ENCODE assay signal across 13 mouse cellular contexts in genomic region chr15:89465052-89465451, GRCm38 (mm10). TPM values are rescaled to one million over a fixed set of nuclear protein-coding genes. Genes with fewer than 3 reads are reported as not detected.
DNase-seq lines count a peak whose midpoint lies in the region; ATAC-seq lines count a peak whose summit lies in the region.
"Had no signal": no experiment of that assay in that cellular context is flagged by ENCODE, and none has a peak within 500 bp of the region (broad histone marks: within the 10 kb centered on the region; RNA-seq: fewer than 3 reads in every experiment).

No protein-coding gene starts in this region.

- 0 out of 2 replicates have a peak, but pooled peaks have one; percentile 23 for ATAC-seq in neural tube, embryonic 11.5 days (ENCODE audit: insufficient read depth, low FRiP score, low TSS enrichment)

- no peak overlapping the region for H3K4me3 ChIP-seq in neural tube, embryonic 11.5 days (ENCODE audit: low read depth, low read length)
- H3K4me3 ChIP-seq: lung, embryonic 15.5 days; myocyte had no signal

- no peak overlapping the region for H3K9ac ChIP-seq in neural tube, embryonic 11.5 days (ENCODE audit: low read length)
- H3K9ac ChIP-seq: lung, embryonic 15.5 days had no signal

- H3K27ac ChIP-seq in neural tube, embryonic 11.5 days (ENCODE audit: low read depth, low read length), result no peak overlapping the region
- H3K27ac ChIP-seq: lung, embryonic 15.5 days had no signal

- H3K9me3 ChIP-seq in neural tube, embryonic 11.5 days (ENCODE audit: control insufficient read depth, low read length), result no peaks in the 10 kb centered on the region
- H3K9me3 ChIP-seq: lung, embryonic 15.5 days had no signal

- intact Hi-C loops in left cerebral cortex, postnatal 36 days (cut with DNase I), result no loop called here

- WGBS in neural tube, embryonic 11.5 days, result 0% methylated on average over 1 of the region's 1 CpGs

- H3K4me1 ChIP-seq in neural tube, embryonic 11.5 days (ENCODE audit: control insufficient read depth, insufficient read depth, low read length), result no peaks in the 10 kb centered on the region
- H3K4me1 ChIP-seq: lung, embryonic 15.5 days had no signal

- no peaks in the 10 kb centered on the region for H3K36me3 ChIP-seq in neural tube, embryonic 11.5 days (ENCODE audit: control insufficient read depth, insufficient read depth, low read length)
- H3K36me3 ChIP-seq: lung, embryonic 15.5 days had no signal

- no peaks in the 10 kb centered on the region for H3K27me3 ChIP-seq in neural tube, embryonic 11.5 days (ENCODE audit: control insufficient read depth, insufficient read depth, low read length)
- H3K27me3 ChIP-seq: lung, embryonic 15.5 days had no signal

- peak; percentile 41 for DNase-seq in cerebellum, adult 9-11 months
- no peak for DNase-seq in cerebellum, postnatal 4 days (ENCODE audit: low spot score in 2 of 2)
- DNase-seq in neural tube, embryonic 11.5 days (ENCODE audit: low spot score), result peak; percentile 29
- DNase-seq in neural tube, embryonic 10.5 days (ENCODE audit: extremely low spot score, low spot score), result no peak
- DNase-seq in mesoderm, embryonic 11.5 days (ENCODE audit: low read depth, low spot score), result peak; percentile 48
- DNase-seq in urinary bladder, adult 18-20 months (ENCODE audit: low spot score in 2 of 2), result no peak
- no peak for DNase-seq in thymus, postnatal 14 days
- DNase-seq in left cerebral cortex, postnatal 36 days (ENCODE audit: low spot score in 2 of 2), result no peak
- DNase-seq: kidney, adult 9 months had no signal

- no peak overlapping the region for H3K4me2 ChIP-seq in neural tube, embryonic 11.5 days (ENCODE audit: low read depth)
- H3K4me2 ChIP-seq: lung, embryonic 15.5 days had no signal

RNA-seq across cellular contexts. Expression of gene Mapk8ip2, which starts 11.3 kb away (rescaled TPM):
- 27.6 and 33.2 TPM in 2 replicates for polyA plus RNA-seq in neural tube, embryonic 11.5 days (2014; fragmentation: Nextera tagmentation; extraction: Ambion mirVana)
- 100 to 1,000 TPM; 221 to 233 TPM for total RNA-seq in left cerebral cortex, postnatal 36 days (2021)

RNA-seq across cellular contexts. Expression of gene Arsa, which starts 12.2 kb away (rescaled TPM):
- polyA plus RNA-seq in neural tube, embryonic 11.5 days (2014; fragmentation: Nextera tagmentation; extraction: Ambion mirVana), result 10.3 and 10.8 TPM in 2 replicates
- 10 to 100 TPM; 31.7 to 36.1 TPM for total RNA-seq in left cerebral cortex, postnatal 36 days (2021)

RNA-seq across cellular contexts. Expression of gene Shank3, which starts 34.4 kb away (rescaled TPM):
- 2.7 and 3.0 TPM in 2 replicates for polyA plus RNA-seq in neural tube, embryonic 11.5 days (2014; fragmentation: Nextera tagmentation; extraction: Ambion mirVana)
- 100 to 1,000 TPM; 196 to 229 TPM for total RNA-seq in left cerebral cortex, postnatal 36 days (2021)

RNA-seq across cellular contexts. Expression of gene Chkb, which starts 35.3 kb away (rescaled TPM):
- polyA plus RNA-seq in neural tube, embryonic 11.5 days (2014; fragmentation: Nextera tagmentation; extraction: Ambion mirVana), result 58.1 and 63.8 TPM in 2 replicates
- 10 to 100 TPM; 41.0 to 41.2 TPM for total RNA-seq in left cerebral cortex, postnatal 36 days (2021)

RNA-seq across cellular contexts. Expression of gene Gm44502, which starts 35.6 kb away (rescaled TPM):
- 0.26 and 0.64 TPM in 2 replicates for polyA plus RNA-seq in neural tube, embryonic 11.5 days (2014; fragmentation: Nextera tagmentation; extraction: Ambion mirVana)
- total RNA-seq in left cerebral cortex, postnatal 36 days (2021), result under 1 TPM in 1 of 2 experiments, not detected in 1; 0.72 TPM
- total RNA-seq: MEL had no signal
- polyA plus RNA-seq: lung, embryonic 15.5 days; stomach, embryonic 16.5 days had no signal

Comparison
In these comparisons a context has a peak if more than half of its experiments do, and no peak if none do; other contexts are left out.
1. DNase-seq: peak in cerebellum, adult 9-11 months (single experiment), neural tube, embryonic 11.5 days (single experiment) and mesoderm, embryonic 11.5 days (single experiment); none in cerebellum, postnatal 4 days (0 of 2), neural tube, embryonic 10.5 days (single experiment), urinary bladder, adult 18-20 months (0 of 2), thymus, postnatal 14 days (single experiment) and left cerebral cortex, postnatal 36 days (0 of 2).